Mouse (Mus musculus): ENCODE measurements at regions not wholly inside any gene's neighbourhood (a gene's known extent, or its start where the extent isn't known, plus 50 kb on each side); places are given as distances from the start of the nearest gene placed in this dataset.
"Not testable (repeated sequence)": the region's sequence is repeated elsewhere in the genome, so short reads cannot be mapped to it uniquely, and the experiment has no call there.

- no peak for DNase-seq (ENCODE audit: low spot score in 2 of 2)
Measured at GRCm38 (mm10) chr9:4234796-4235195, 74.5 kb downstream of the Aasdhppt start.

GRCm38 (mm10) chr9:4214571-4214970 is 94.7 kb downstream of the Aasdhppt start:
- not testable (repeated sequence) for DNase-seq (ENCODE audit: low spot score in 2 of 2)

GRCm38 (mm10) chr9:4209987-4210476 is 99.2 kb downstream of the Aasdhppt start:
- DNase-seq (ENCODE audit: low spot score in 2 of 2): no peak

GRCm38 (mm10) chr9:4192737-4193136 is 116.5 kb downstream of the Aasdhppt start:
- not testable (repeated sequence) for DNase-seq (ENCODE audit: low spot score in 2 of 2)

GRCm38 (mm10) chr9:4156011-4156410 is 153.3 kb downstream of the Aasdhppt start:
- not testable (repeated sequence) for DNase-seq (ENCODE audit: low spot score in 2 of 2)

GRCm38 (mm10) chr9:4138829-4139228 is 170.4 kb downstream of the Aasdhppt start:
- DNase-seq (ENCODE audit: low spot score in 2 of 2): not testable (repeated sequence)

GRCm38 (mm10) chr9:4092518-4092917 is 216.8 kb downstream of the Aasdhppt start:
- DNase-seq (ENCODE audit: low spot score in 2 of 2): no peak

- not testable (repeated sequence) for DNase-seq (ENCODE audit: low spot score in 2 of 2)
Measured at GRCm38 (mm10) chr9:4082668-4083067, 226.6 kb downstream of the Aasdhppt start.

GRCm38 (mm10) chr9:4061037-4061436 is 248.2 kb downstream of the Aasdhppt start:
- DNase-seq (ENCODE audit: low spot score in 2 of 2): peak in 1 of 2 experiments; percentile 6

- DNase-seq (ENCODE audit: low spot score in 2 of 2): no peak
Measured at GRCm38 (mm10) chr9:4048749-4049148, 260.5 kb downstream of the Aasdhppt start.

- not testable (repeated sequence) for DNase-seq (ENCODE audit: low spot score in 2 of 2)
Measured at GRCm38 (mm10) chr9:4047654-4048053, 261.6 kb downstream of the Aasdhppt start.

- DNase-seq (ENCODE audit: low spot score in 2 of 2): no peak
Measured at GRCm38 (mm10) chr9:4040871-4041665, 268.2 kb downstream of the Aasdhppt start.

- DNase-seq (ENCODE audit: low spot score in 2 of 2): not testable (repeated sequence)
Measured at GRCm38 (mm10) chr9:4027181-4027580, 282.1 kb downstream of the Aasdhppt start.

- no peak for DNase-seq (ENCODE audit: low spot score in 2 of 2)
Measured at GRCm38 (mm10) chr9:4020093-4020492, 289.2 kb downstream of the Aasdhppt start.

- no peak for DNase-seq (ENCODE audit: low spot score in 2 of 2)
Measured at GRCm38 (mm10) chr9:3996686-3997085, 312.6 kb downstream of the Aasdhppt start.

GRCm38 (mm10) chr9:3988383-3988782 is 320.9 kb downstream of the Aasdhppt start:
- DNase-seq (ENCODE audit: low spot score in 2 of 2): not testable (repeated sequence)

- not testable (repeated sequence) for DNase-seq (ENCODE audit: low spot score in 2 of 2)
Measured at GRCm38 (mm10) chr9:3987971-3988370, 321.3 kb downstream of the Aasdhppt start.

Data from frontal cortex, postnatal 25 days (tissue).